Mouse (Mus musculus) MEL (cell line): ENCODE measurements around the gene Smg6. TPM values are rescaled to one million over a fixed set of nuclear protein-coding genes. Genes with fewer than 3 reads are reported as not detected.
"Not testable (repeated sequence)": the region's sequence is repeated elsewhere in the genome, so short reads cannot be mapped to it uniquely, and the experiment has no call there.

Source experiments
- DNase-seq: peaks from one replicate; pipeline ENCODE4 v3.0.0; 2011; ENCODE audit warnings: low read depth, low spot score
- H3K27ac ChIP-seq: 2 replicates; pipeline ENCODE4 v1.5.1; 2012; ENCODE audit warnings: low read depth, mild to moderate bottlenecking, control low read depth, low read length, moderate library complexity; ENCODE audit not compliant: control insufficient read depth
- H3K27me3 ChIP-seq, 2 experiments: fragments of 150-350 bp in 1 of 2; sonication (generic) in 1 of 2; 2 replicates each; pipeline ENCODE4 v1.6.1; 2012; ENCODE audit warnings: low read length in 2 of 2, mild to moderate bottlenecking in 2 of 2, improper control_type of control experiment in 1 of 2, moderate library complexity in 1 of 2; ENCODE audit not compliant: insufficient read depth in 2 of 2, control insufficient read depth in 1 of 2
- H3K36me3 ChIP-seq, 2 experiments: 2 replicates each; pipeline ENCODE4 v1.6.1; 2012 to 2014; ENCODE audit warnings: low read length in 2 of 2, improper control_type of control experiment in 1 of 2, inconsistent platforms in 1 of 2, mild to moderate bottlenecking in 1 of 2; ENCODE audit not compliant: insufficient read depth in 2 of 2, control insufficient read depth in 1 of 2
- H3K4me1 ChIP-seq, 2 experiments: fragments of 150-350 bp in 1 of 2; sonication (generic) in 1 of 2; 2 replicates each; pipeline ENCODE4 v1.6.1; 2012; ENCODE audit warnings: low read length in 2 of 2, improper control_type of control experiment in 1 of 2, mild to moderate bottlenecking in 1 of 2; ENCODE audit not compliant: insufficient read depth in 2 of 2, control insufficient read depth in 1 of 2
- H3K4me3 ChIP-seq, 2 experiments: fragments of 150-350 bp in 1 of 2; sonication (generic) in 1 of 2; 2 replicates each; pipeline ENCODE4 v1.5.1; 2012; ENCODE audit warnings: low read depth in 2 of 2, low read length in 2 of 2, mild to moderate bottlenecking in 2 of 2, moderate library complexity in 2 of 2, control low read depth in 1 of 2, improper control_type of control experiment in 1 of 2; ENCODE audit not compliant: control insufficient read depth in 1 of 2, insufficient read depth in 1 of 2
- H3K79me2 ChIP-seq: 2 replicates; pipeline ENCODE4 v1.6.1; 2012; ENCODE audit warnings: mild to moderate bottlenecking, low read length, moderate library complexity; ENCODE audit not compliant: control insufficient read depth, poor library complexity, insufficient read depth
- H3K9ac ChIP-seq: 2 replicates; pipeline ENCODE4 v1.6.1; 2012; ENCODE audit warnings: low read depth, mild to moderate bottlenecking, control low read depth, low read length, moderate library complexity; ENCODE audit not compliant: control insufficient read depth, poor library complexity, severe bottlenecking
- H3K9me3 ChIP-seq: fragments of 150-350 bp; sonication (generic); replicated peaks from 2 replicates; pipeline ENCODE4 v1.6.1; 2012; ENCODE audit warnings: mild to moderate bottlenecking, low read length, improper control_type of control experiment, moderate library complexity; ENCODE audit not compliant: insufficient read depth
- CHD2 ChIP-seq: IDR thresholded peaks from 2 replicates; pipeline ENCODE4 v1.6.1; 2011; ENCODE audit warnings: low read length, improper control_type of control experiment
- GATA1 ChIP-seq: IDR thresholded peaks from 2 replicates; pipeline ENCODE4 v1.6.1; 2011; ENCODE audit warnings: low read depth, low read length, improper control_type of control experiment
- JUND ChIP-seq: IDR thresholded peaks from 2 replicates; pipeline ENCODE4 v1.6.1; 2011; ENCODE audit warnings: low read depth, mild to moderate bottlenecking, improper control_type of control experiment, low read length
- MAZ ChIP-seq: IDR thresholded peaks from 2 replicates; pipeline ENCODE4 v1.6.1; 2012; ENCODE audit warnings: low read depth, mild to moderate bottlenecking, inconsistent platforms, low read length, improper control_type of control experiment
- MYB ChIP-seq: IDR thresholded peaks from 2 replicates; pipeline ENCODE4 v1.6.1; 2011; ENCODE audit warnings: mild to moderate bottlenecking, low read depth, low read length, improper control_type of control experiment
- MYC ChIP-seq: IDR thresholded peaks from 2 replicates; pipeline ENCODE4 v1.6.1; 2011; ENCODE audit warnings: low read depth, mild to moderate bottlenecking, low read length, improper control_type of control experiment, moderate library complexity
- NRF1 ChIP-seq: IDR thresholded peaks from 2 replicates; pipeline ENCODE4 v1.6.1; 2014; ENCODE audit warnings: low read depth, mild to moderate bottlenecking, inconsistent platforms, low read length, improper control_type of control experiment, moderate library complexity; ENCODE audit not compliant: poor library complexity, insufficient read depth, severe bottlenecking
- POLR2A ChIP-seq, 2 experiments: IDR thresholded peaks; 2 replicates each; pipeline ENCODE4 v1.6.1; 2011 to 2012; ENCODE audit warnings: low read length in 2 of 2, mild to moderate bottlenecking in 2 of 2, control low read depth in 1 of 2, improper control_type of control experiment in 1 of 2, low read depth in 1 of 2, moderate library complexity in 1 of 2; ENCODE audit not compliant: control insufficient read depth in 1 of 2, insufficient read depth in 1 of 2, poor library complexity in 1 of 2
- SIN3A ChIP-seq: IDR thresholded peaks from 2 replicates; pipeline ENCODE4 v1.6.1; 2012; ENCODE audit warnings: low read length, improper control_type of control experiment, inconsistent platforms
- TCF12 ChIP-seq: IDR thresholded peaks from 2 replicates; pipeline ENCODE4 v1.6.1; 2014; ENCODE audit warnings: low read depth, mild to moderate bottlenecking, inconsistent platforms, low read length, improper control_type of control experiment, moderate library complexity
- UBTF ChIP-seq: IDR thresholded peaks from 2 replicates; pipeline ENCODE4 v1.6.1; 2012; ENCODE audit warnings: low read depth, mild to moderate bottlenecking, inconsistent platforms, low read length, improper control_type of control experiment, moderate library complexity, borderline replicate concordance; ENCODE audit not compliant: insufficient read depth
- USF1 ChIP-seq: IDR thresholded peaks from 2 replicates; pipeline ENCODE4 v1.6.1; 2014; ENCODE audit warnings: low read depth, mild to moderate bottlenecking, inconsistent platforms, low read length, improper control_type of control experiment, moderate library complexity
- ZMIZ1 ChIP-seq: IDR thresholded peaks from 2 replicates; pipeline ENCODE4 v1.6.1; 2012; ENCODE audit warnings: low read depth, mild to moderate bottlenecking, inconsistent platforms, low read length, improper control_type of control experiment, moderate library complexity
- ZNF384 ChIP-seq: IDR thresholded peaks from 2 replicates; pipeline ENCODE4 v1.6.1; 2012; ENCODE audit warnings: low read depth, mild to moderate bottlenecking, inconsistent platforms, low read length, improper control_type of control experiment
- polyA plus RNA-seq, 2 experiments: library from polyadenylated mRNA; stranded (reverse) in 1 of 2; unstranded in 1 of 2; fragments of >175 nt in 1 of 2; fragments of >200 nt in 1 of 2; gene quantifications; 2 replicates each; pipeline versions ENCODE4 v1.2.1 to v1.2.4; 2012; ENCODE audit warnings: low replicate concordance in 2 of 2, low read depth in 1 of 2; ENCODE audit not compliant: insufficient read length in 2 of 2, insufficient read depth in 1 of 2, missing spikeins in 1 of 2
- total RNA-seq: library from RNA; depleted of rRNA; stranded (reverse); fragments of 300-350 nt; gene quantifications from 2 replicates; pipeline ENCODE4 v1.2.3, GENCODE M21; 2012

The Smg6 gene
- total and polyA plus RNA-seq, 3 experiments, result 11.6 to 19.0 TPM; not detected in 1

DNA sequence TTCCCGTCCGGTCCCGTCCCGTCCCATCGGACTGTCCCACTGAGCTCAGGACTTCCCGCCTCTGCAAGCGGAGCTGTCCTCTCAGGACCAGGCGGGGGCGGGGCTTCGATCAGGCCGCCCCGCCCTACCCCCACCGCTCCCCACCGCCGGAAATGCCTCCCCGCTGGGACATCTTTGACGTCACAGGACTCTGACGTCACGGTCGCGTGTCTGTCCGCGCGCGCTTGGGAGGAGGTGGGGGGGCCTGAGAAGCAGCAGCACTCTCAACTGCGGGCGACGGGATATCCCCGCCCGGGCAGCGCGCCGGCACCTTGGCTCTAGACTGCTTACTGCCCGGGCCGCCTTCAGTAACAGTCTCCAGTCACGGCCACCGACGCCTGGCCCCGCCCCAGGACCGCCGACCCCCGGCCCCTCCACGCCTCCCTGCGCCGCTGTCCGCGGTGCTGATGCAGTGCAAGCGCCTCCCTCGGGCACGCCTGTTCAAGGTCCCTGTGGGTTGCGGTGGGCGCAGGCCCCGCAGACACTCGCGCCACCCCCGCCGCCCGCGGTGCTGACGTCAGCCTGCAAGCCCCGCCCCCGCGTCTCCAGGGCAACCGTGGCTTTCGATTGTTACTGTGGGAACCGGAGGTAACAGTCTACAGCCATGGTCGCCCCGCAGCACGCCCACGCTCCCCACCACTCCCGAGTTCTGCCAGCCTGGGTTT lies 247.6 kb downstream of the Smg6 start (continued):
- TF ChIP-seq MYC, result no peak
- no peak for TF ChIP-seq UBTF
- no peak; the same call in 1 of the 2 replicates for TF ChIP-seq GATA1
- 0 out of 2 replicates have a peak, but pooled peaks have one; percentile 27 for TF ChIP-seq USF1
- no peak for TF ChIP-seq MYB
- peak; percentile 40; the same call in 1 of the 2 replicates for TF ChIP-seq TCF12
- TF ChIP-seq, all 39 proteins: peak for 18

DNA sequence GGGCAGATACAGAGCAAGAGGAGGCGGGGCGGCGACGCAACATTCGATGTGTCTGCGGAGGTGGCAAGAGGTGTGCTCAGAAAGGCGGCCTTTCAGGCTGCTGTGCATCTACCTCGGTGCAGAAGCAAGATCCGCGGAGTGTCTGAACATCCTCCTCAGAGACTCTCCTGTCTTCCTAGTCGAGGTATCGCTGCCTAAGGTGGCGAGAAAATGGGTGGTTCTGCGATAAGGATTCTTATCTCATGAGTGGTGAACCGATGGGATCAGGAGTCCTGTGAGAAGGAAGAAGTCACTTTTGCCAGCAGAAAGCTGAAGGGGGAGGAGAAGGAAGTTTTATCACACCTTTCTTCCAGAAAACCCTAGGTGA lies 248.2 kb downstream of the Smg6 start:
- Histone ChIP-seq H3K27me3 (no peaks in the 10 kb centered on the region), H3K79me2 (peaks cover 14% of the 10 kb centered on the region), H3K27ac (peak overlapping the region; percentile 16), H3K9ac (no peak overlapping the region; the same call in 1 of the 2 replicates), H3K36me3 (peaks cover 0 to 5% of the 10 kb centered on the region in 2 experiments; a peak in 2 of 4 replicates), H3K4me1 (peaks cover 0 to 18% of the 10 kb centered on the region in 2 experiments; a peak in 3 of 4 replicates), H3K9me3 (no peaks in the 10 kb centered on the region), H3K4me3 (peak overlapping the region; percentile 70 to 81)
- TF ChIP-seq JUND (0 out of 2 replicates have a peak, but pooled peaks have one; percentile 18), GATA1 (peak; percentile 54), MAZ (no peak), MYC (no peak), SIN3A (no peak), CHD2 (no peak), POLR2A (IDR thresholded peaks at IDR 0.05; ENCODE audit: control insufficient read depth in 1 of 2, insufficient read depth in 1 of 2, low read depth in 1 of 2, low read length in 2 of 2, poor library complexity in 1 of 2) (peak in 1 of 2 experiments; percentile 27; a peak in 1 of 4 replicates), ZMIZ1 (no peak), ZNF384 (no peak), NRF1 (0 out of 2 replicates have a peak, but pooled peaks have one; percentile 0)
- DNase-seq, result no peak

DNA sequence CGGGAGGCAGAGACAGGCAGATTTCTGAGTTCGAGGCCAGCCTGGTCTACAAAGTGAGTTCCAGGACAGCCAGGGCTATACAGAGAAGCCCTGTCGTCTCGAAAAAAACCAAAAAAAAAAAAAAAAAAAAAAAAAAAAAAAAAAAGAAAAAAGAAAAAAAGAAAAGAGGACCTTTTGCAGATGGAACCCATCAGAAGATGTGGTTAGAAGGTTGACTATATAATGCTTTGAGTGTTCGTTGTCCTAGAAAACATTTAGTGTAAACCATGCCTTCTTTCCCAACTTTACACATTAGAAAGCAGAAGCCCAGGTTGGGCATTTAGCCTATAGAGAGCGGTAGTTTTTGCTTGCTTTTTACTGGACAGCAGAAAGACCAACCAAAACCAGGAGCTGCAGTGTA lies 249.0 kb downstream of the Smg6 start:
- peaks cover 0 to 18% of the 10 kb centered on the region in 2 experiments; a peak in 3 of 4 replicates for H3K4me1 ChIP-seq

More for the DNA sequence above, 249.0 kb downstream of the Smg6 start:
- not testable (repeated sequence) for H3K27ac ChIP-seq, H3K27me3 ChIP-seq, DNase-seq, H3K9me3 ChIP-seq, H3K36me3 ChIP-seq, H3K9ac ChIP-seq, H3K4me3 ChIP-seq
- peaks cover 12% of the 10 kb centered on the region for H3K79me2 ChIP-seq
- TF ChIP-seq ZNF384, result peak; percentile 71
